Mouse (Mus musculus) spleen, adult 2 months (tissue): ENCODE results near the gene Bcl2.

Experiments
- CTCF ChIP-seq: fragments of 200-500 bp; IDR thresholded peaks from 2 replicates; pipeline ENCODE4 v1.5.1; 2011; ENCODE audit warnings: mild to moderate bottlenecking, inconsistent platforms; ENCODE audit not compliant: insufficient read depth, insufficient read length, insufficient replicate concordance; ENCODE audit errors: extremely low read depth
- POLR2A ChIP-seq: fragments of 200-500 bp; IDR thresholded peaks from 2 replicates; pipeline ENCODE4 v1.6.1; 2011; ENCODE audit warnings: low read depth, low read length, inconsistent platforms

DNA sequence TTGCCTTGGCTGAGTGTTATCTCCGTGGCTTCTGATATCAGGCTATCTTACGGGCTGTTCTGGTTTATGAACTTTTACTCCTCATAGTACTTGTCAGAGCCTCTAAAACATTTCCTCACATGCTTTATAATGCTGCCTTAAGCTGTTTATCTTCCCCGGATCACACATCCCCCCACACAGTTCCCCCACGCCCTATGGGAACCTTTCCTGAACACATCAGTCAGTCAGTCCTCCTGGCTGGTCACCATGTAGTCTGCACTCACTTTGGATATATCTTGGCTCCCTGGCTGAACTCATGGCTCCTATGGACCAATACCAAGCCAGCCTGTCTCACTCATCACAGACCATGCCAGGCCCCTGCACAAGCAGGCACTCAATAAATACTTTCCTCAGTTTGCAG, 42.6 kb upstream of the Bcl2 start:
- TF ChIP-seq POLR2A (no peak), CTCF (no peak)
